Mouse (Mus musculus) retina, embryonic 14.5 days (tissue): ENCODE measurements around the gene Slc22a2.
"Not testable (repeated sequence)": the region's sequence is repeated elsewhere in the genome, so short reads cannot be mapped to it uniquely, and the experiment has no call there.

Experiments
- DNase-seq: peaks from one replicate; pipeline ENCODE4 v3.0.0-alpha.2; 2015; ENCODE audit warnings: low spot score

The Slc22a2 gene

DNA sequence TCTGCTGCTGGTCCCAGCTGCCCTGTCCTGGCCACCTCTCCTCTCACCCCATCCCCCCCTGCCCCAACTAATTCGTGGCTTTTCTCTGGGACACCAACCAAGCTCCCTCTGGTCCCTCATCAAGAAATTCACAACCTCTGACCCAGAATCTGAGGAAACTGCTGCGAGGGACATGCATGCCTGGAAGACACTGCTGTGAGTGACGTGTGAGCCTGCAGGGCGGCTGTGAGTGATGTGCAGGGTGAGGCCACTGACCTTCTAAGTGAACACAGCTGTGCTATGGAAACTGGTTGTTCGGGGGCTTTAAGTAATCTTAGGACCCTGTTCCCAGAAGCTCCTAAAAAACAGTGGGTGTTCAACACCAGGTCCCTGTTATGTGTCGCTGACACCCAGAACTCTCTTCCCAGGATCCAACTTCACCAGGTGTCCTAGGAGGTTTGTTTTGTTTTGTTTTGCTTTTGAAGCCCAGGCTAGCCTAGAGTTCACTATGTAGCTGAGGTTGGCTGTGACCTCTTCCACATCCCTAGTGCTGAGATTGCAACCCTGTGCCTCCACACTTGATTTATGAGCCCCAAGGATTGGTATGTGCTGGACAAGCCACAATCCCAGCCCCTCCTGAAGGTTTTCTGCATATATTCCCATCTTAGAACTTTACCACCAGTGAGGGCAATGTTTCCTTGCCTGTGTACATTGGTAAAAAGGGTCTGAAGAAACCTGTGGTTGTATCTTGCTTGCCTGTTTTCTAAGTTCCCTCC is 47.2 kb downstream of the Slc22a2 start:
- no peak for DNase-seq

DNA sequence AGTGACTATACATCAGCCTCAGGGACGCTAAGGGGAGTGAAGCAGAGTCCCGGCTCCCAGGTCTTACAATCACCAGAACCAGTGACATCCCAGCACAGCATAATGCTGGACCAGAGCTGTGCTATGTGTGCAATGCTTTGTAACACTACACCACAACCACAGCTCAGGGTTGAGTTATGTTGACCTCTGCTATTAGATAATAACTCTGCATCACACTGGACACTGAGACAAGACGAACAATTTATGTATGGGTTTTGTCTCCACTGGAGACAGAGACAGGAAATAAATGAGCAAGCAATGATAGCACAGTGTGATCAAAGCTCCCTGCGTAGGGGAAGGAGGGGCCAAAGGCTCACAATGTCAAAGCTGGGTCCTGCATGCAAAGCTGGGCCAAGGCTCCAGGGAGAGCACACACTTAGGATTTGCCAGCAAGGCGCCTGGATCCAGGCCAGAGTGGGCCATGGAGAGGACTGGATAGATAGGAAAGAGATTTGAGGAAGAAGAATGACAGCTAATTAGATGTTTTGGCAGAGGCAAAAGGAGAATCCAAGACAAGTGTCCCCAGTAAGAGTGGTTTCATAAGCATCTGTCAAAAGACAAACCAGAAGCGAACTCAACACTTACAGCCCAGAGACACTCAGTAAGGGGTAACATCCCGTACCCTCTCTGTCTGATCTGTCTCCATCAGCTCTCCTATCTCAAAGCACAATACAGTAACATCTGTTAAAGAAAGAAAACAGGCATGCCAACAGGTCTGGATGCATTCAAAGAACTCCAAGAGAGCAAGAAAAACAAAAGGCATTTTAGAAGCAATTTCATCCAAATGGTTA is 48.1 kb downstream of the Slc22a2 start:
- no peak for DNase-seq

DNA sequence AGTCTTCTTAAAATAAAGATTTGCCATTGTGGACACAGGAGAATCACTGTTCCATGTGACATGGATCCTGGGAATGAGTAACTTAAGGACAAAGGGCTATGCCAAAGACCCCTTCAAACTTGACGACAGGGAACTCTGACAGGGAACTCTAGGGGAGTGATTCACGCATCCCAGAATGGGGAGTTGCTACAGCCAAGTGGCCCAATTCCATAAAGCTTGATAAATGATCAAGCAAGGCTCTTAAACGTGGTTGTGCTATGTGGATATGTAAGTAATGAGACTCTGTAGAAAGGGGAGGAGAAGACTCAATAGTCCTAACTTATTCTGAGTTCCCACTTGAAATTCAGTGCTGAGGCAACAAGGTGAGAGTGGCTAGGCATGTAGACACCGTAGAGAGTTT is 50.9 kb downstream of the Slc22a2 start:
- DNase-seq = no peak

DNA sequence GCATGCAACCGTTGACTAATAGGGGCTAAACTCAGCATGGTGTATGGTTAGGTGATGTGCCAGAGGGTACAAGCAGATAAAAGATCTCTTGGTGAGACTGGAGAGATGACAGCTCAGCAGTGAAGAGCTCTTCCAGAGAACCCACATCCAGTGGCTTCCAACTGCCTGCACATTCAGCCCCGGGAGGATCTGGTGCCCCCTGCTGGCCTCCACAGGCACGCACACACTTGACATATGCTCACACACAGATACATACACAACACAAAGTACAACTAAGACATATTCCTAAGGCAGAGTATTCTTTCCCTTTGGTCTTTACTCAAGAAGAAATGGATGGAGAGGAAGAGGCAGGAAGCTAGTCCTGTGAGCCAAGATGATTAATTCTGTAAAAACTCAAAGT is 55.7 kb downstream of the Slc22a2 start:
- DNase-seq = no peak

DNA sequence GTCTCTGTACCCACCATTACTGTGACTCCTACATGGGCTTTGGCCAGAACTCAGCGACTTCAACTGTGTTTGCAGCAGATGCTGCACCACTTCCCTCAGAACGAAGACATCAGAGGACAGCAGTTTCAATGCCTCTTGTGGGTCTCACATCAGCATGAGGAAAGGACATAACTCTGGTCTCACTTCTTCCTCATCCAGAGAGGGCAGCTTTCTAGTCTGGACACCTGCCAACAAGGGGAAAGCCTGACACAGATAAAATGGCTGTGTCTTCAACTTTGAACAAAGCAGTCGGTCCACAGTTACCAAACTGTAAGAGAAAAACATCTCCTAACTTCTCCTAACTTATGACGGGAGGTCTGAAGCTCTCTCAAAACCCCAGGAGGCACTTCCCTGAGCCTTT is 57.2 kb downstream of the Slc22a2 start:
- no peak for DNase-seq

DNA sequence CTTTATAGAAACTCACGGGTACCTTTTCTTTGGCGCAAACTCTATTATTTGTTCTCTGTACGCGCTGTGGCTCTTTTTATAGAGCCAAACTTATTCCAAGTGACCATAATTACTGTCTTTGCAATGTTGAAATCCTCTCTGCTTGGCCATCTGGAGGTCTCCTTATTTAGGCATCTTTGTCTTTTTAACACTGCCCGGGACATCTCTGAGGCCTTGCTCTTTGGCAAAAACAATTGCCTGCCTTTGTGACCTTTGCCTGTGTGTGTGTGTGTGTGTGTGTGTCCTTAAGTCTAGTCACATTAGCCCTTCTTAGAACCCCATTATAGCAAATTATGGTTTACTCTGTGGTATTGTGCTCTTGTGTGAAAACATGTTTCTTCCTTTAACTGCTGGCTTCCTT is 61.5 kb downstream of the Slc22a2 start:
- DNase-seq = no peak

DNA sequence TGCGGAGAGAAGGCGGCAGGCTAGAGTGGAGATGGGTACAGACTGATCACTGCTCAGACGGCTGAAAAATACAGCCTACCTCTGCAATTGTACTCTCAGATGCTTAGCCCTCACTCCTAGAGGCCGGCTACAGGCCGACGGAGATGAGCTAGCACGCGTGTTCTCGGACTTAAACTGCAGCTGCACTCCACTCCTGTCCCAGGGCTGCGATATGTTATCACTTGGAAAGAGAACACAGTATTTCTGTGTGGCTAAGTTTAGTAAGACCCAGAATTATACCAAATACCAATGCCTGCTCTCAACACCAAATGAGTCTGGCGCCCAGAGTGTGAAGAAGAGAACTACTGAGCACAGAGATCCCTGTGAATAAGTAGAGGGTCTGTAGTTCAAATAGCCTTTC is 68.7 kb downstream of the Slc22a2 start:
- no peak for DNase-seq

DNA sequence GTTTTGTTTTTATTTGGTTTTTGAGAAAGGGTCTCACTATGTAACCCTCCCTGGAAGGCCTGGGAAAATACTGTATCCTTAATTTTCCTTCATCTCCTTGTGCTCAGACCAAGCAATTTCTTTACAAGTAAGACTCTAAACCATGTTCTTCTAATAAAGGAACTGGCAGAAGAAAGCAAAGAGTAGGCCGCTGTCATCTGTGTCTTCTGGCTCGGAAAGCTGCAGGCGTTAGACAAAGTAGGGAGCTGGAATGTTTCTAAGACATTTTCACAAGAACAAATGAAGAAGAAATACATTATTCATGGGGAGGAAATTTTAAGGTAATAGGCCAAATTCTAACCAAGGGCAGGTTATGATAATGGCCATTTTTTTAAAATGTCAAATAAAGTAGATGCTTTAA is 70.1 kb downstream of the Slc22a2 start:
- DNase-seq = no peak

DNA sequence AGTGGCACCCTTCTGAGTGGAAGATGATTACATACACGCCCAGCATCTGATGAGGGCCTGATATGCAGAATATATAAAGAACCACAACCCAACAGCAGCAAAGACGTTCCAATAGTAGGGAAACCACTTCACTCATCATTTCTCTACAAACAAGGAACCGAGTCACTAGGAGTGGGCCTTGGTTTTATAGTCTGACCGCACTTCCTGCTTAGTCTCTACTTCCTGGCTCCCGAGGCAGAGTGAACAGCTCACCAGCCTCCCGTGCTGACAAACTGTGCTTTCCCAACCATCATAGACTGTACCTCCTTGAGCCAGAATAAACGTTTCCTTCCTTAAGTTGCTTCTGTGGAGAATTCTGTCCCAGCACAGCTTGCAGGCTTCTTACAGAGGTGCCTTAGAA is 71.9 kb downstream of the Slc22a2 start:
- DNase-seq = no peak

DNA sequence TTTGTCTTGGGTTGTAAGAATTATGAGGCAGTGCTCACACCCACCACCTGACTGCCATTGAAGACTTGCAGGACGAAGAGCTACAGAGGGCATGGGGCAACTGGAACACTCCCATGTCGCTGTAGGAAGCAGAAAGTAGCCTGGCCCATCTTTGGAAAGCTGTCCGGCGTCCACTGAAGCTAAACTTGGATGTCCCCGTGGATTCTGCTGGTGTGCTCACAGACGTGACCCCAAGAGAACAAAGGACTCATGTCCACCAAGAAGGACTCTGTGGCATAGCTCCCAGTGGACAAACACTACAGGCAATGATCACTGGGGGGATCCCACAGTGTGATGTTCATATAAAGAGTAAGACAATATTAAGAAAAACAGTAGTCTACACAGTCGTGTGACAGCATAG is 74.9 kb downstream of the Slc22a2 start:
- DNase-seq = no peak

DNA sequence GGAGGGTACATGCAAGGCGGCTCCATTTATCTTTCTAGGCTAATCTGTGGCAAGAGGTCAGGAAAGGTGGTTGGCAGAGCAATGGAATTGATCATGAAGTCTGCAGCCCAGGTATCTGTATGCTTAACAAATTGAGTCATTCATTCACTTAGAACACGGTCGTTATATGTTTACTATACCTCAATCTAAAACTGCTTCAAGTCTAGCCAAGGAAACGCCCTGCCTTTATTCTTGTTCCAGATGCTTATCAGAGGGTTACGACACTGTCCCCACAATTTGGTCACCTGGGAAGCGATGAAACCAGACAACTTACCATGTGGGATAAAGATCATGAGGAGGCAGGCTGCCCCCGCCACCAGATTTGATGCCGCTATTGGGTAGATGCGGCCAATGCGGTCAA is 75.3 kb downstream of the Slc22a2 start:
- DNase-seq = no peak

DNA sequence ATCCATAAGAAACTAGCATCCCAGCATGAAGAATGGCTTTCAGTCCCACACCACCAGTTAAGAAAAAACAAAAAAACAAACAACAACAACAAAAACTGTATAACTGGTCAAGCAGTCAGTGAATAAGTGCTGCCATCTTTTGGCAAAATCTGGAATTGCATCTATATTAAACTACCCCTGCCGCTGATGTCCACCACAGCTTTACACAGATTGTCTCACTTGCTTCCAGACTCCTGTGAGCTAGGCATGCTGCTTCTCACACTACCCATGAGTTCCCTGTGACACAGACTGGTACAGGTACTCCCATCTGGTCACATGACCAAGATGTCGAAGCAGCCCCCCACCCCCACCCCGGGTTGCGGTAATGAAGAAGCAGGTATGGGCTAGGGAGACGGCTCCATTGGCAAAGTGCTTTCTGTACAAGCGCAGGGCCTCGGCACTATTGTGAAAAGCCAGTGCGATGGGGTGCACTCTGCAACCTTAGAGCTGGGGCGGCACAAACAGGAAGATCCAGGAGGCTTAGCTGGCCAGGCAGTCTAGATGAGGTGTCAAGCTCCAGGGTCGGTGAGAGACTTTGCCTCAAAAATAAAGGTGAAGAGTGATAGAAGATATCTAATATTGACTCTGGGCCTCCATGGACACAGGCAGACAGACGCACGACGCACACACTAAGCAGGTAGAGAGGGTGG is 76.8 kb downstream of the Slc22a2 start:
- peak; percentile 86 for DNase-seq

DNA sequence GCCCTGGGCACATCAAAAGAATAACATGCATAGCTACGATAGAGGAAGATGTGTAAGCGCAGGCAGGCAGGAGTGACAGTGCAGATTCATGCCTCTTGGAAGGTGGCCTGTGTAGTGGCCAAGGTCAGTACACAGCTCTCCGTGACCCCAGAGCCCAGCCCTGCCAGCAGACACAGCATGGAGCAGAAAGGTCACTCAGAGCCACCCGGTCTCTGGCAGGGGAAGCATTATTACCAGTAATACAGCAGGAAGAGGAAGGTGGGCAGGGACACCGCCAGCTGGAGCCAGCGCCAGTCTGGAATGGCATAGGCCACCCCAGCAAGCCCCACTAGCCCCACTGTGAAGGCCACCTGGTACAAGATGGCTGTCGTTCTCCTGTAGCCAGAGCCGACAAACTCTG is 80.2 kb downstream of the Slc22a2 start:
- DNase-seq = no peak

DNA sequence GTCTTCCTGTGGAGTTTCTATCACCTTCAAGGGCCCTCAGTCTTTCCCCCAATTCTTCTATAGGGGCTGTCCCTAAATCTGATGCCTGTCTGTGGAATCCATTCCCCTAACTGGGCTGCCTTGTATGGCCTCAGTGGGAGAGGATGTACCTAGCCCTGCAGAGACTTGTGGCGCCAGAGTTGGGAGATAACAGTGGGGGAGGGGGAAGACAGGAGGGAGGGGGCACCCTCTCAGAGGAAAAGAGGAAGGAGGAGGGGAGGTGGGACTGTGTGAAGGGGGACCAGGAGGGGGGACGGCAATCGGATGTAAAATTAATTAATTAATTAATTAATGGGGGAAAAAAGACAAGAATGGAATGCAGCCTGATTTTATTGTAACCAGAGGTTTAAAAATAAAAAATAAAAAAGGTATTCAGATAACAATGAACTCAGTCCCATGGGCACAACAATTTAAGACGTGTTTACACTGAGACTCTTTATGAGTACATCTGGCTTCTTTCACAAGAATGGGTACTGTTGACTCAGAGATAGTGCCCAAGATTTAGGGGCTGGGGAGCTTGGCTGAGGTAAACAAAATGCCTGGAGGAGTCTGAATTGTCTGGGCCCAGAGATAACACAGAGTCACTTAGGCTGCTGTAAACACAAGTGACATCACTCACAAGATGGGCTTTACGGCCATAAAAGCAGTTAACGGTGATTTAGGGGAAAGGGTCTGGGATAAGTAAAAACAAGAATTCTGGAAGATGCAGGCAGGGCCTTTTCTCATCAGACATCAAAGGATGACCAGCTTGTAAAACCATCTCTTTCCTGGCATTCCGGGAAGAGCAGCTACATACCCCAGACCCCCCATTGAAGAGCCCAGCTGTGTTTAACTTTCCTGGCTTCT is 84.8 kb downstream of the Slc22a2 start:
- DNase-seq = no peak

DNA sequence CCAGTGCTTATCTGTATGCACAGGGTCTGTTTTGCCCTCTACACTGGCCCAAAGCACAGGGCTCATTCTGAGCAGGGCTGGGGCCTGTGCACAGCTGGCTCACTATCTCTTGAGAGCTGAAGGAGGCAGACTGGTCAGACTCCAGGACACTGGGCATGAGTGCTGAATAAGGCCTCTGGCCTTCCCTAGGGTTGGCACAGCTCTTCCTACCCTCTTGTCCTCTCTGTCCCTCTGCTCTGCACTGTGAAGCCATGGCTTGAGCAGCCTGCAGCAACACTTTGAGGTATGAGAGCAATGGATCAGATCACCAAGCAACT is 85.4 kb downstream of the Slc22a2 start:
- no peak for DNase-seq

DNA sequence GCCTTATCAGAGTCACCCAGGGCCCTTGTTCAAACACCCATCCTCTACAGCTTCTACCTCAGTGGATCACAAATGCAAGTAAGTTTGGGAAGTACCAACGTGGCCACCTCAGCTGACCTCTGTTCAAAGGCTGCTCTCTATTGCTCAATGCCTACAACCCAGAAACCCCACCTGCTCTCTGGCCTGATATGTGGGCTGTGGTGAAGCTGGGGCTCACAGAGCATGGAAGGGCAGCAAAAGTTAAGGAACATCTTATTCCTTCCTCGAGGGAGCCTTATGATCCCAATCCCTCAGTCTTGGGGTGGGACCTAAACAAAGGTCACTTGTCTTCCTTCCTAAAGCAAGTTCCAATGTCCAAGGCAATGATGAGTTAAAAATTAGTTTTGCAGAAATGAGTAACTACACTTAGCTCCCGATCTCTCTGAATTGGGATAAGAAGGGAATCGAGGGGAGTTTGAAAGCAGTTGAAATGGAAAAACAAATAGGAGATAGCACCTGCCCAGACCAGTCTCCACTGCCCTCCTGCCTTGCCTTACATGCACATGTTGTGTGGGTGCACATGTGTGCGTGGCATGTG is 87.2 kb downstream of the Slc22a2 start:
- DNase-seq = no peak

DNA sequence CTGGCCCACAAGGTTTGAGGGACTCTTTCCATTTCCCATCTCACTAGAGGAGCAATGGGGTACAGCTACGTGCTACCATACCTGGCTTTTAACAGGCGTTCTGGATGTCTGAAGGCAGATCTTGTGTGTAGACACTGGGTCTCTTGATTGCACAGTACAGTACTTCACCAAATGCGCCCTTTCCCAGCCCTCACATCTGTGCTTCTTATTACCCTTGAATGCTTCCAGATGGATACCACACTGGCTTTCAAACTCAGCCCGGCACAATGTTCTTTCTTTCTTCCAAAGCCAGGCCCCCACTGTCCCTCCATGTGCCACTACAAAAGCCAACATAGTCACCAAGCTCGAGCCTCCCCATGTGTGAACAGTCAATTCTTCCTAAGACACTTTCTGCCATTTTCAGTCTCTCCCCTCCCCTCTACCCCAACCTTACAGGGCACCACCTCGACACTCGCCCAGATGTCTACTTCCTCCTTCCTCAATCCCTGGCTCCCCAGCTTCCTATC is 88.4 kb downstream of the Slc22a2 start:
- no peak for DNase-seq

DNA sequence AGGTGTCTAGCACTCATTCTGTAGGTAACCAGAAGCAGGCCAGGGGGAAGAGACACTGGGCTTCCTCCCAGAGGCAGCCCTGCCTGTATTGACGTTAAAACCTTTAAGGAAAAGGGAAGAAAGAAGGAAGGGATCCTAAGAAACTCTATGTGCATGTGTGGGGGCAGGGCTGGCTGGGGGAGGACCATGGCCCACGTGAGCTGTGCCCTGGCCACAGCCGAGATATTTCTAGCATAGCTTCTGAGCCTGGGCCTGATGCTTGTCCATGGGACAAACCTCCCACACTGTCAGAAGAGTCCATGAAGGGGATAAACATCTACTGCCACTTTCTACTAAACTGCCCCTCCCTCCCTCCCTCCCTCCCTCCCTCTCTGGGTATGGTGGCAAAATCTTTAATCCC is 89.9 kb downstream of the Slc22a2 start:
- DNase-seq = no peak

DNA sequence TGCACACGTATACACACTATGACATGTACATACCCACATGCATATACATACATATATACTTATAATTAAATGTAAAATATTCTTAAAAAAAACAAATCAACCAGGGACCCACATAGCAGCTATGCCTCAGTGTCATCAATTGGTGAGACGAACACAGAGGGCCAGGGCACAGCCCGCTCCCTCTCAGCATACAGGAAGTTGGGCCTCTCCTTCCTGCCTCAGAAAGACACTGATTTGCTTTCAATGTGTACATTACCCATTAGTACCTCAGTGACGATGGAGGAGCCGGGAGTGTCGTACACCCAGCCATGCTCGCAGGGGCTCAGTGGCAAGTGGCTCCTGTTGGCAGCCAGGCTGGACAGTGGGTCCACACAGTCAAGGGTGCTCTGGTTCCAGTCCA is 91.0 kb downstream of the Slc22a2 start:
- DNase-seq = not testable (repeated sequence)

DNA sequence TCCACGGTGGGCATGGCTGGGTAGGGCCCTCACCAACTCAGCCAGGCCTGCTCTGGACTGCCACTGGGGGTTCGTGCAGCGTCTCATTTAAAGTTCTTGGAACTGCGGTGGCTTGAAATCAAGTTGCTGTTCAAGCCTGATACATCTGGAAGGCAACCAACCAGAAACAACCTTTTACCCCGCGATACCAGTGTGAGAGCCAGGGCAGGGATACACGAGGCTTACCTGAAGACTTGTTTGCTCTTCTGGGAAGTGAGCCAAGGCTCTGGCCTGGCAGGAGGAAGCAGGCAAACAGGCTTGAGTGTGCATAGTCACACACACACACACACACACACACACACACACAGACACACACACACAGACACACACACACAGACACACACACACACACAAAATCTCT is 91.7 kb downstream of the Slc22a2 start, which contains the start of gene Slc22a1:
Gene Slc22a1, minus strand, starts transcription at position 184 of the 400 bp plus-strand sequence.
- no peak for DNase-seq

DNA sequence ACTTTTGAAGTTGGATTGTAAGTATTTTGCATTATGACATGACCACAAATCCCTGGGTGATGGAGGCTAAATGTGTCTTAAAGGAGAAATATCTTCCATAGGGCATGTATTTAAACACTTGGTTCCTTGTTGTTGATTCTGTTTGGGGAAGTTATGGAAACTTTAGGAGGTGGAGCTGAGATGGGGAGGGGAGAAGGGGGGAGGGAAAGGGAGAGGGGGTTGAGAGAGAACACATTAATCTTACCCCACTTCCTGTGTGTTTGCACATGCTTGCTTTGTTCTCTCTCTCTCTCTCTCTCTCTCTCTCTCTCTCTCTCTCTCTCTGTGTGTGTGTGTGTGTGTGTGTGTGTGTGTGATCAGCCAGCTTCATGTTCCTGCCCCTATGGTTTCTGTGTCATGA is 93.2 kb downstream of the Slc22a2 start:
- DNase-seq = no peak
